Mouse (Mus musculus) kidney, embryonic 14.5 days (tissue): ENCODE measurements at regions not wholly inside any gene's neighbourhood (a gene's known extent, or its start where the extent isn't known, plus 50 kb on each side); places are given as distances from the start of the nearest gene placed in this dataset.

ENCODE experiments used
- ATAC-seq: fragments of 200-750 bp; cut with Nextera tagmentation; 2 replicates; pipeline ENCODE4 v1.8.0; 2017; ENCODE audit warnings: moderate number of reproducible peaks, mild to moderate bottlenecking, moderate TSS enrichment, moderate library complexity; ENCODE audit not compliant: low FRiP score, low TSS enrichment
- H3K27ac ChIP-seq: fragments of 300-500 bp; sonication (generic); 2 replicates; pipeline ENCODE4 v1.5.1; 2014; ENCODE audit warnings: low read depth, mild to moderate bottlenecking, low read length, moderate library complexity, mixed read lengths
- H3K27me3 ChIP-seq: fragments of 300-500 bp; sonication (generic); 2 replicates; pipeline ENCODE4 v1.6.1; 2014; ENCODE audit warnings: mild to moderate bottlenecking, low read length; ENCODE audit not compliant: control insufficient read depth, insufficient read depth
- H3K36me3 ChIP-seq: fragments of 300-500 bp; sonication (generic); 2 replicates; pipeline ENCODE4 v1.6.1; 2014; ENCODE audit warnings: low read length, mixed read lengths; ENCODE audit not compliant: control insufficient read depth, insufficient read depth
- H3K4me1 ChIP-seq: fragments of 300-500 bp; sonication (generic); 2 replicates; pipeline ENCODE4 v1.6.1; 2014; ENCODE audit warnings: low read length, mixed read lengths; ENCODE audit not compliant: control insufficient read depth, insufficient read depth
- H3K4me2 ChIP-seq: fragments of 300-500 bp; sonication (generic); replicated peaks from 2 replicates; pipeline ENCODE4 v1.6.1; 2014; ENCODE audit warnings: low read depth, mild to moderate bottlenecking, low read length
- H3K4me3 ChIP-seq: fragments of 300-500 bp; sonication (generic); 2 replicates; pipeline ENCODE4 v1.5.1; 2014; ENCODE audit warnings: mild to moderate bottlenecking, low read length
- H3K9ac ChIP-seq: fragments of 300-500 bp; sonication (generic); 2 replicates; pipeline ENCODE4 v1.6.1; 2014; ENCODE audit warnings: low read depth, mild to moderate bottlenecking, low read length, moderate library complexity
- H3K9me3 ChIP-seq: fragments of 300-500 bp; sonication (generic); 2 replicates; pipeline ENCODE4 v1.6.1; 2016; ENCODE audit warnings: low read length; ENCODE audit not compliant: control insufficient read depth
- WGBS: fragments of 180-500 bp; shearing (Covaris S2); extraction: QIAGEN DNeasy Blood & Tissue Kit; methylation state at CpG from one replicate; pipeline ENCODE4 v1.1.7; 2014; 5-methylcytosine and 5-hydroxymethylcytosine counted together

DNA sequence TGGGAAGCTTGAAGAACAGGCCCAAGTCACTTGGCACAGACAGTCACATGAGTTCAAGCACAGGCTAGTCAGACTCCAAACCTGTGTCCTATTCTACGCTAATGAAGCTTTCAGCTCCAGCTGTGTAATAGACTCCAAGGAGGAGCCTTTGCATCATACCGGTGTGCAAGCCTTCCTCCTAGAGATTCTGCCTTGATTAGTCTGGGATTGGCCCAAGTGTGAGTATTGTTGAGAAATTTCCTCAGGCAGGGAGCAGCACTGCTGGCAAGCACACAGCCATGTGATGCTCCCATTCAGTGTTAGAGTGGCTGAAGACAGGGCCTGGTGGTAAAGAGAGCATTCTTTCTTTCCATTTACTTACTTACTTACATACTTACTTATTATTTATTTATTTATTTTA, 171.5 kb upstream of the Lrig3 start:
- ATAC-seq, result no peak
- Histone ChIP-seq H3K27ac (no peak overlapping the region), H3K4me1 (no peaks in the 10 kb centered on the region), H3K4me3 (no peak overlapping the region), H3K27me3 (no peaks in the 10 kb centered on the region), H3K36me3 (no peaks in the 10 kb centered on the region), H3K9me3 (no peaks in the 10 kb centered on the region), H3K9ac (no peak overlapping the region), H3K4me2 (no peak overlapping the region)
- 96% methylated on average over 2 of the region's 2 CpGs for WGBS

DNA sequence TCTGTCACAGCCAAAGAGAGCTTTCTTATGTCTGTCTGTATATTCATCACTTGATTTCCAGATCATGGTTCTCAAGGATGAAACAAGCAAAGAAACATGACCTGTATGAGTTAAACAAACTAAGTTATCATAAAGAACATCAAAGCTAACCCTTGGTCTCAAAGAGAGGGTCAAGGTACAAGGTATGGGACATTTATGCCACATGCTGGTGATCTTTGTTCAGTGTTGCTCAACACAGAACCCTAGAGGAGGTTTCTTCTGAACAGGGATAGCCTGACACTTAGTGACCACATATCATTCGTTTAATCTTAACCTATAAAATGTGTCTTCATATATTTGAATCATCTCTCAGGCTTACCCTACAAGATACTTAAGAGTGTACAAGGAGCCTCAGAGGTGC, 170.6 kb upstream of the Lrig3 start:
- 100% methylated on average over 1 of the region's 1 CpGs for WGBS
- Histone ChIP-seq H3K9me3 (no peaks in the 10 kb centered on the region), H3K9ac (no peak overlapping the region), H3K4me3 (no peak overlapping the region), H3K36me3 (no peaks in the 10 kb centered on the region), H3K4me2 (no peak overlapping the region), H3K4me1 (no peaks in the 10 kb centered on the region), H3K27ac (no peak overlapping the region), H3K27me3 (no peaks in the 10 kb centered on the region)
- no peak for ATAC-seq

DNA sequence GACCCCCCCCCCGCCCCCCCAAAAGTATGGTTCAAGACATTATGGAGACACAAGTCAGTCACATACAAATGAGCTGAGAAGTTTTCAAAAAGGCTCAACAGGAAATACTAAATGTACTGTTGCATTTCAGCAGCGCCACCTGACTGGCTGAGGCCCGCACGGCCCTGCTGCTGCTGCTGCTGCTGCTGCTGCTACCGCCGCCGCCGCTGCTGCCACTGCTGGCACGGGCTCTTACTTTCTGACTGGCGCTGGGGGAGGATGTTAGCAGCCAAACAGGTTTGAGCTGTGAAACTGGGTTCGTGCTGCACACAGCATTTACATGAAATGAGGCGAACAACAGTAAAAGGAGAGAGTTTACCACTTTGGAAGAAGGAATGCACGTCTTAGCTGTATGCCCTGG, 167.3 kb upstream of the Lrig3 start:
- Histone ChIP-seq H3K4me1 (no peaks in the 10 kb centered on the region), H3K9me3 (no peaks in the 10 kb centered on the region), H3K27me3 (no peaks in the 10 kb centered on the region), H3K9ac (no peak overlapping the region), H3K4me2 (no peak overlapping the region; the same call in 1 of the 2 replicates), H3K4me3 (no peak overlapping the region), H3K36me3 (no peaks in the 10 kb centered on the region), H3K27ac (no peak overlapping the region)
- WGBS, result 12% methylated on average over 13 of the region's 13 CpGs
- no peak; the same call in 1 of the 2 replicates for ATAC-seq

DNA sequence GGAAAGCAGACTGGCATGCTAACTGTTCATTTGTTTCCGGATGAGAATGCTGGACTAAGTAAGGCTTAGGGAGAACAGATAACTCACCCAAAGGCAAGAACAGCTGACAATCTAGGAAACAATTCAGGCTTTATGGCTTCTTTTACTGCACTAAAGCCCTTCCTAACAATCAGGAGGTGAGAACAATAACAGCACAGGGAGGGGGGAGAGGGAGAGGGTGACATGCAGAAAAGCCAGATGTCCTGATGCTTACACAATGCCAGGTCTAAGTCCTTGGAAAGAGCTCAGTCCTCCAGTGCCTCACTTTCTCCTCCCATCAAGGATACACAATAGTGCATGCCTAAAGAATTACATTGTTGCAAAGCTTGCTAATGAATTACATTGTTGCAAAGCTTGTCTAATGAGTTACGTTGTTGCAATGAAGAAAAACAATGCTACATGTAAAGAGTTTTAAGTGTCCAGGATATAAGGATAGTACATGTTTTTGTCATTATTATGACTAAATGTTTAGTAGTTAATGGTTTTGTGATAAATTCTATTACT, 165.3 kb upstream of the Lrig3 start:
- no peaks in the 10 kb centered on the region for H3K36me3 ChIP-seq
- H3K9me3 ChIP-seq, result no peaks in the 10 kb centered on the region
- no peak overlapping the region for H3K4me3 ChIP-seq
- H3K9ac ChIP-seq, result no peak overlapping the region
- ATAC-seq, result no peak
- H3K27ac ChIP-seq, result no peak overlapping the region
- H3K4me2 ChIP-seq, result no peak overlapping the region
- no peaks in the 10 kb centered on the region for H3K4me1 ChIP-seq
- WGBS, result 65% methylated on average over 2 of the region's 2 CpGs
- no peaks in the 10 kb centered on the region for H3K27me3 ChIP-seq

DNA sequence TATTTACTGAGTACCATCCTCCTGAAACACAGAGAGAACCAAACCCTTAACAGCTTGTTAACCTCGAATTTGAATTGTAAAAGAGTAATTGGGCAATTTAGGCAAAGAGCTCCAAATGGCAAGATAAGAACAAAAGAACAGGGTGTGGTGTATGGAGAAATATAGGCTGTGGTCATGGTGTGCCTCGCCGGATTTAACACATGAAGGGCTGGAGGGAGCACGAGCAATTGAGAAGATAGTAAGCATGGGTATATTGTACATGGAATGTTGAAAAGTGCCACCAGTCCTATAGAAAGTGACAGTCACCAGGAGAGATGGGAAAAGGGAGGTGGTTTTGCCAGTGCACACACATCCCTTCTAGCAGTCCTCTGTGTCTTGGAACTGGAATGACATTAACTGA, 164.5 kb upstream of the Lrig3 start:
- no peaks in the 10 kb centered on the region for H3K36me3 ChIP-seq
- H3K4me3 ChIP-seq, result no peak overlapping the region
- H3K27me3 ChIP-seq, result no peaks in the 10 kb centered on the region
- H3K4me1 ChIP-seq, result no peaks in the 10 kb centered on the region
- no peak for ATAC-seq
- H3K9me3 ChIP-seq, result no peaks in the 10 kb centered on the region
- no peak overlapping the region for H3K4me2 ChIP-seq
- WGBS, result 31% methylated on average over 4 of the region's 4 CpGs
- H3K27ac ChIP-seq, result no peak overlapping the region
- H3K9ac ChIP-seq, result no peak overlapping the region

DNA sequence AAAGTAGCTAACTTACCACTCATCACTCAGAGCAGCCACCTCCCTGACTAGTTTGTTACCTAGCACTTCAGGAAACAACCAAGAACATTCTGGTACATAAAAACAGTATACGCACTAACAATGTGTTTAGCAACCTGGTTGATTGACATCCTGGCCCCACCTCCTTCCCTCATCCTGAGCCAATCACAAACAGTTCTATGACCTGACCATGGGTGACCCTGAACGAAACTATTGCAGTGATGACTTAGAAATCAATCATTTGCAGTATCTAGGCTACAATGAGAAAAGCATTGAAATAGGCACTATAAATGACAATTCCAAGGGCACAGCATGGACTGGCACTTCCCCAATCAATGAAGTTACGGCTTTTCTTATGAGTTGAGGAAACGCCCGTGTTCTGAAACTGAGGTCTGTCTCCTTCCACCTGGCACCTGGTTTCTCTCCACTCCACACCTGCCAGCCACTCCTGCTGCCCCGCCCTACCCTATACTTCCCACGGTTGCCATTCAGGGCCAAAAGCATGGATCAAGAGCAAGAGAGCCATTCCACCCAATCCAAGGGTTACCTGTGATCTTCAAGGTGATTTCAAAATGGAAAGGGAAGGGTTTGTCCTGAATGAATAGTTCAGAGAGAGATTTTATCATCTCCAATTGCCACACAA, 162.9 kb upstream of the Lrig3 start:
- ATAC-seq, result no peak
- 89% methylated on average over 7 of the region's 7 CpGs for WGBS
- H3K9me3 ChIP-seq, result no peaks in the 10 kb centered on the region

DNA sequence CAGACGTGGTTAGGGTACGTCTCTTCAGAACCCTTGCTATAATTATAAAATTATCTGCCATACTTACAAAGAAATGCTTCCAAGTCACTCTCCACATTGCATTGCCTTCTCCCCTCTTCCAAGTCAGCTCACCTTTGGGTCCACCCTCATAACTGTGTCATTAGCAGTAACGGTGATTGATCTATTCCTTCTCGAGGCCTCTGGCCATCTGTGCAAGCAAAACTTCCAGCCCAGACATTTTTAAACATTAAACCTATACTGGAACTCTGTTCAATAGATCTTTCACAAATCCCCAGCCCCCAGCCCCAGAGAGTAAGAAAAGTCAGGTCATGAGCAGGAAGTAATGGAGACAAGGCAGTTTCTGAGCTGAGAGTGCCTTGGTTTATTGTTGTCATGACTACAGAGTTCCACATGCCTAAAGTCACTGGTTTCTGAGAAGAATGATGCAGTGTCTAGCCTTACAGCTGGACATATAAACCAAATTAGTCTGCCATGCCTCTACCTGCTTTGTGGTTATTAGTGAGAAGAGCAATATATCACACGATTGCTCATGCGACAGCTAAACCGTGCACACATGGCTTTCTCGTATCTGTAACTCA, 156.1 kb upstream of the Lrig3 start:
- Histone ChIP-seq H3K27ac (peak overlapping the region; percentile 71; the same call in 1 of the 2 replicates), H3K27me3 (no peaks in the 10 kb centered on the region), H3K9ac (no peak overlapping the region), H3K9me3 (no peaks in the 10 kb centered on the region), H3K4me3 (no peak overlapping the region), H3K36me3 (no peaks in the 10 kb centered on the region), H3K4me1 (peaks cover 23% of the 10 kb centered on the region), H3K4me2 (no peak overlapping the region)
- 16% methylated on average over 8 of the region's 8 CpGs for WGBS
- peak; percentile 88 for ATAC-seq

More for the DNA sequence above, 162.9 kb upstream of the Lrig3 start:
- Histone ChIP-seq H3K4me1 (no peaks in the 10 kb centered on the region), H3K36me3 (no peaks in the 10 kb centered on the region), H3K4me2 (no peak overlapping the region), H3K9ac (no peak overlapping the region), H3K27me3 (no peaks in the 10 kb centered on the region), H3K4me3 (no peak overlapping the region), H3K27ac (no peak overlapping the region)

DNA sequence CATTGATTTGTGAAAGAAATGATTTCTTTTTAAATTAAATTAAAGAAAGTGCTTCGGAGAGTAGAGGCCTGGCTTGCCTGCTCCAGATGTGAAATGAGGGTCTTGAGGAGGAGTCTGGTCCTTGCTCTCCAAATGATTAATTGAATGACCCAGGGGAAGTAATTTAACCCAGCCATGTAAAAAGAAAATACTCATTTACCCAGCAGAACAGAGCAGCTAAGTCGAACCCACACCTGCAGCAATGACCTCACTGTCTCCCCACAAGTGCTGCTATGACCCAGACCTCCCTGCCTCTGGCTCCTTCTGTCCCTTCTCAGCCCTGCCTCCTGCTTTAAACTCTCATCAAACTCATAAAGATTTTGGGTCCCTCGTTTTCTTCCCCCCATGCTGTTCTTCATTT, 155.4 kb upstream of the Lrig3 start:
- Histone ChIP-seq H3K4me2 (no peak overlapping the region), H3K9me3 (no peaks in the 10 kb centered on the region), H3K4me1 (peaks cover 23% of the 10 kb centered on the region), H3K27ac (0 out of 2 replicates have a peak overlapping the region, but pooled peaks have one; percentile 12), H3K4me3 (no peak overlapping the region), H3K9ac (no peak overlapping the region), H3K27me3 (no peaks in the 10 kb centered on the region), H3K36me3 (no peaks in the 10 kb centered on the region)
- WGBS, result 5% methylated on average over 3 of the region's 3 CpGs
- ATAC-seq, result peak; percentile 88

DNA sequence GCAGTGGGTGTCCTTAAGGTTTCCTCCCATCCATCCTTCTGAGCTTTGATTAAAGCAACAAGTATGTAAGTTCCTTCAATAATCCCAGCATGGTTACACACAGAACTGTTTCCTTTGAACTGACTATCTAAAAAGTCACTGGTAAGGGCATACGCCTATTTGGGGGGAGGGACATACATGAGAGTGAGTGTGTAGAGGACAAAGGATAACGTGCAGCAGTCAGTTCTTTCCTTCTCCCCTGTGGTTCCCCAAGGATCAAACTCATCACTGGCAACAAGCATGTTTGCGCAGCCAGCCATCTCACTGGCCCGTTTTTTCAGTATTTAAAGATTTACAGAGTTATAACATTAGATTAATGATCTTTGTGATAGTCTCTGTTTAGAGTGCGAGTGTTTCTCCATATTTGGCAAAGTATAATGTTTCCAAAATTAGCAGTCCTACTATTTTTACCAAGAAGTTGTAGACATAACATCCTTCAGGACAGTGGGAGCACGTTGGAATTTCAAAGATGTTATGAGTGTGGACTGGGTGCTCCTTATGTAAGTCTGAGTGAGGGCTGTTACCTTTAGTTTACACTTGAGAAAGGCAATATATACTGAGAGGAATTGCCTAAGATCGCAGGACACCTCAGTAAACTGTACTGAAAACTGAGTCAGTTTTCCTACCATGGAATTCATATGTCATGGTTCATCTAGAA, 151.6 kb upstream of the Lrig3 start:
- H3K36me3 ChIP-seq, result no peaks in the 10 kb centered on the region
- no peak overlapping the region for H3K9ac ChIP-seq
- 43% methylated on average over 7 of the region's 7 CpGs for WGBS
- no peak overlapping the region for H3K4me2 ChIP-seq
- no peaks in the 10 kb centered on the region for H3K9me3 ChIP-seq
- no peak for ATAC-seq
- H3K4me3 ChIP-seq, result no peak overlapping the region
- no peak overlapping the region for H3K27ac ChIP-seq
- H3K4me1 ChIP-seq, result peaks cover 20% of the 10 kb centered on the region
- no peaks in the 10 kb centered on the region for H3K27me3 ChIP-seq
